Mouse (Mus musculus) erythroblast, embryonic 14.5 days (primary cell): Measurements from ENCODE around the gene Psmd9.

Experiments
- GATA1 ChIP-seq: IDR thresholded peaks from 2 replicates; pipeline ENCODE4 v1.6.1; 2012; ENCODE audit warnings: low read length, inconsistent platforms, mixed read lengths
- TAL1 ChIP-seq: IDR thresholded peaks from 3 replicates; pipeline ENCODE4 v1.6.1; 2012; ENCODE audit warnings: low read length, inconsistent platforms, mixed read lengths

GRCm38 (mm10) chr5:123141555-123142160 is 27.6 kb upstream of the Psmd9 start:
- TF ChIP-seq GATA1, result no peak
- no peak for TF ChIP-seq TAL1
